Mouse (Mus musculus): ENCODE results near the gene 4930519P11Rik. TPM values are rescaled to one million over a fixed set of nuclear protein-coding genes. Genes with fewer than 3 reads are reported as not detected.
A peak's percentile ranks its signal among the peaks of the same experiment; 100 is the strongest.

Gene 4930519P11Rik
- polyA plus RNA-seq, 1 experiment from 2014 or later = 0.65 TPM

- H3K27me3 ChIP-seq (replicated peaks; ENCODE audit: control insufficient read depth, insufficient read depth, low read length) = no peaks in the 10 kb centered on the region
- peak within 1 kb of the TSS; percentile 89 for H3K4me2 ChIP-seq (ENCODE audit: low read length)
- no peaks in the 10 kb centered on the region for H3K36me3 ChIP-seq (ENCODE audit: control insufficient read depth, insufficient read depth, low read length)
- H3K9me3 ChIP-seq (replicated peaks; ENCODE audit: control insufficient read depth, low read length) = no peaks in the 10 kb centered on the region
- under 1% methylated on average over 41 of the region's 44 CpGs for WGBS
- peak within 1 kb of the TSS; percentile 89 for H3K27ac ChIP-seq (ENCODE audit: low read depth, low read length)
- ATAC-seq = peak; percentile 97
- H3K9ac ChIP-seq (ENCODE audit: low read length) = peak within 1 kb of the TSS; percentile 67
- DNase-seq (ENCODE audit: low spot score) = peak; percentile 97
- peaks cover 18% of the 10 kb centered on the region; the same call in 1 of the 2 replicates for H3K4me1 ChIP-seq (ENCODE audit: control insufficient read depth, insufficient read depth, low read length)
- H3K4me3 ChIP-seq (ENCODE audit: low read depth, low read length) = peak within 1 kb of the TSS; percentile 83
Measured at GRCm38 (mm10) chr2:154569836-154570286, 43.4 kb downstream of the 4930519P11Rik start, which contains the start of gene E2f1. TSS of gene E2f1 (minus strand) at chr2:154569892.

- Histone ChIP-seq H3K27me3 (replicated peaks; ENCODE audit: control insufficient read depth, insufficient read depth, low read length) (no peaks in the 10 kb centered on the region), H3K4me3 (ENCODE audit: low read depth, low read length) (peak overlapping the region; percentile 83), H3K4me2 (ENCODE audit: low read length) (peak overlapping the region; percentile 89), H3K4me1 (ENCODE audit: control insufficient read depth, insufficient read depth, low read length) (peaks cover 18% of the 10 kb centered on the region; the same call in 1 of the 2 replicates), H3K36me3 (ENCODE audit: control insufficient read depth, insufficient read depth, low read length) (peaks cover under 1% of the 10 kb centered on the region; the same call in 1 of the 2 replicates), H3K9ac (ENCODE audit: low read length) (peak overlapping the region; percentile 67), H3K27ac (ENCODE audit: low read depth, low read length) (peak overlapping the region; percentile 89), H3K9me3 (replicated peaks; ENCODE audit: control insufficient read depth, low read length) (no peaks in the 10 kb centered on the region)
- ATAC-seq (peak; percentile 72), DNase-seq (ENCODE audit: low spot score) (peak; percentile 65)
- WGBS = 0% methylated on average over 35 of the region's 70 CpGs
Measured at GRCm38 (mm10) chr2:154569071-154569748, 44.0 kb downstream of the 4930519P11Rik start.

- peak; percentile 77 for DNase-seq (ENCODE audit: low spot score)
- peak overlapping the region; percentile 83 for H3K4me3 ChIP-seq (ENCODE audit: low read depth, low read length)
- peak overlapping the region; percentile 67 for H3K9ac ChIP-seq (ENCODE audit: low read length)
- no peaks in the 10 kb centered on the region for H3K27me3 ChIP-seq (replicated peaks; ENCODE audit: control insufficient read depth, insufficient read depth, low read length)
- WGBS = 5% methylated on average over 10 of the region's 10 CpGs
- H3K4me2 ChIP-seq (ENCODE audit: low read length) = peak overlapping the region; percentile 89
- peaks cover 7% of the 10 kb centered on the region for H3K36me3 ChIP-seq (ENCODE audit: control insufficient read depth, insufficient read depth, low read length)
- H3K9me3 ChIP-seq (replicated peaks; ENCODE audit: control insufficient read depth, low read length) = no peaks in the 10 kb centered on the region
- ATAC-seq = peak; percentile 43
- H3K27ac ChIP-seq (ENCODE audit: low read depth, low read length) = peak overlapping the region; percentile 89
- H3K4me1 ChIP-seq (ENCODE audit: control insufficient read depth, insufficient read depth, low read length) = peaks cover 18% of the 10 kb centered on the region; the same call in 1 of the 2 replicates
Measured at GRCm38 (mm10) chr2:154568329-154569070, 44.7 kb downstream of the 4930519P11Rik start.

- H3K36me3 ChIP-seq (ENCODE audit: control insufficient read depth, insufficient read depth, low read length) = peaks cover 14% of the 10 kb centered on the region
- no peak for ATAC-seq
- H3K4me3 ChIP-seq (ENCODE audit: low read depth, low read length) = peak overlapping the region; percentile 83
- H3K9me3 ChIP-seq (replicated peaks; ENCODE audit: control insufficient read depth, low read length) = no peaks in the 10 kb centered on the region
- H3K9ac ChIP-seq (ENCODE audit: low read length) = peak overlapping the region; percentile 67; the same call in 1 of the 2 replicates
- 75% methylated on average over 2 of the region's 2 CpGs for WGBS
- peaks cover 18% of the 10 kb centered on the region; the same call in 1 of the 2 replicates for H3K4me1 ChIP-seq (ENCODE audit: control insufficient read depth, insufficient read depth, low read length)
- no peaks in the 10 kb centered on the region for H3K27me3 ChIP-seq (replicated peaks; ENCODE audit: control insufficient read depth, insufficient read depth, low read length)
- H3K27ac ChIP-seq (ENCODE audit: low read depth, low read length) = peak overlapping the region; percentile 89
- peak overlapping the region; percentile 89 for H3K4me2 ChIP-seq (ENCODE audit: low read length)
- no peak for DNase-seq (ENCODE audit: low spot score)
Measured at GRCm38 (mm10) chr2:154567766-154568165, 45.5 kb downstream of the 4930519P11Rik start.

GRCm38 (mm10) chr2:154566641-154567040 is 46.6 kb downstream of the 4930519P11Rik start:
- no peak for DNase-seq (ENCODE audit: low spot score)
- no peaks in the 10 kb centered on the region for H3K9me3 ChIP-seq (replicated peaks; ENCODE audit: control insufficient read depth, low read length)
- ATAC-seq = no peak
- no peaks in the 10 kb centered on the region for H3K27me3 ChIP-seq (replicated peaks; ENCODE audit: control insufficient read depth, insufficient read depth, low read length)
- peaks cover 18% of the 10 kb centered on the region; the same call in 1 of the 2 replicates for H3K4me1 ChIP-seq (ENCODE audit: control insufficient read depth, insufficient read depth, low read length)
- peak overlapping the region; percentile 20; the same call in 1 of the 2 replicates for H3K4me2 ChIP-seq (ENCODE audit: low read length)
- WGBS = 59% methylated on average over 8 of the region's 8 CpGs
- H3K36me3 ChIP-seq (ENCODE audit: control insufficient read depth, insufficient read depth, low read length) = peaks cover 21% of the 10 kb centered on the region
- peak overlapping the region; percentile 14; the same call in 1 of the 2 replicates for H3K27ac ChIP-seq (ENCODE audit: low read depth, low read length)
- no peak overlapping the region for H3K4me3 ChIP-seq (ENCODE audit: low read depth, low read length)
- H3K9ac ChIP-seq (ENCODE audit: low read length) = peak overlapping the region; percentile 45; the same call in 1 of the 2 replicates

GRCm38 (mm10) chr2:154565562-154565961 is 47.7 kb downstream of the 4930519P11Rik start:
- Histone ChIP-seq H3K27me3 (replicated peaks; ENCODE audit: control insufficient read depth, insufficient read depth, low read length) (no peaks in the 10 kb centered on the region), H3K4me1 (ENCODE audit: control insufficient read depth, insufficient read depth, low read length) (peaks cover 18% of the 10 kb centered on the region; the same call in 1 of the 2 replicates), H3K9ac (ENCODE audit: low read length) (0 out of 2 replicates have a peak overlapping the region, but pooled peaks have one; percentile 32), H3K9me3 (replicated peaks; ENCODE audit: control insufficient read depth, low read length) (no peaks in the 10 kb centered on the region), H3K4me2 (ENCODE audit: low read length) (no peak overlapping the region), H3K4me3 (ENCODE audit: low read depth, low read length) (no peak overlapping the region), H3K36me3 (ENCODE audit: control insufficient read depth, insufficient read depth, low read length) (peaks cover 31% of the 10 kb centered on the region), H3K27ac (ENCODE audit: low read depth, low read length) (peak overlapping the region; percentile 5; the same call in 1 of the 2 replicates)
- ATAC-seq (no peak), DNase-seq (ENCODE audit: low spot score) (no peak)
- 73% methylated on average over 3 of the region's 3 CpGs for WGBS

GRCm38 (mm10) chr2:154563612-154564170 is 49.5 kb downstream of the 4930519P11Rik start:
- ATAC-seq = no peak
- Histone ChIP-seq H3K9ac (ENCODE audit: low read length) (no peak overlapping the region), H3K27me3 (replicated peaks; ENCODE audit: control insufficient read depth, insufficient read depth, low read length) (no peaks in the 10 kb centered on the region), H3K4me3 (ENCODE audit: low read depth, low read length) (no peak overlapping the region), H3K36me3 (ENCODE audit: control insufficient read depth, insufficient read depth, low read length) (peaks cover 36% of the 10 kb centered on the region), H3K4me2 (ENCODE audit: low read length) (no peak overlapping the region), H3K27ac (ENCODE audit: low read depth, low read length) (no peak overlapping the region), H3K9me3 (replicated peaks; ENCODE audit: control insufficient read depth, low read length) (no peaks in the 10 kb centered on the region), H3K4me1 (ENCODE audit: control insufficient read depth, insufficient read depth, low read length) (peaks cover 19% of the 10 kb centered on the region; the same call in 1 of the 2 replicates)
- WGBS = 94% methylated on average over 22 of the region's 22 CpGs
- DNase-seq (ENCODE audit: low spot score) = no peak

All from forebrain, embryonic 14.5 days (tissue).